Mouse (Mus musculus): Measurements from ENCODE around the gene Adora3.

The Adora3 gene

DNA sequence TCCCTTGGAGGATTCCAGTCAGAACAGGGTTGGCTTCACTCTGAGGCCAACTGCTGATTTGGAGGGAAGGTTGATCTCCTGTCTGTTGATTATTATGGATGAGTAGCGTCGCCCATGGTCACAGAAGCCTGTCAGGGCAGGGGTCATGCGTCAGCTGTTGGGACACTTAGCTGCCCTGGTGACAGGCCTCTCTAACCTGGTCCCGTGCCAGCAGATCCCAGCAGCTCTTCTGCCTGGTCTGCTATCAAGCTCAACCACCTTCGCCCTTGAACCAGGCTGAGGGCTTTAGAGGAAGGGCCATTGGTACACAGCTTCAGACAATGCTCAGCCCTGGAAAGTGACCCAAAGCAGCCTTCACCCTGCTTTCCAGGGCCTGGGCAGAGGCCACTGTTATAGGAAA is 5.4 kb downstream of the Adora3 start:
- no peak for DNase-seq (ENCODE audit: inconsistent ontology term)

DNA sequence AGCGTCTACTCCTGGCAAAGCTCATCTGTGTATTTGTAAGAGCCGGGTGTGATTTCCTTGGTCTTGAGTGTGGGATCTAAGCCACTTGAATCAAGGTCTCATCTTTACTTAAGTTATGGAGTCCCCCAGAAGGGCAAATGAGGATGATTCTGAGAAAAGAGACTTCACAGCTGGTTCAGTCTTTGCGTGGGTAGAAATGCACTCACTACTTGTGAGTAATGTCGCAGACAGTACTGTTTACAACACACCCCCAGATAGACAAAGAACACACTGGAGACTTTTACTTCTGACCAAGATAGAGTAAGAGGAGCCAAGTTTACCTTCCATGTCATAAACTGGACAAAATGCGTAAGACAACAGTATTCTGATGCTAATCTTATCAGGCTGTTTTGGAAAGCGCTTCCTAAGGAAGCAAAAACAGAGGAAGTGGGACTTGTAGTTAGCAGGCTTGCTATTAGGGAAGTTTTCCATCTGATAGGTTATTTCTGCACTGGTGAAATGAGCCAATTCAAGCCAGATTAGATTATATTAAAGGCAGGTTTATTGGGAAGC is 6.7 kb downstream of the Adora3 start:
- DNase-seq (ENCODE audit: inconsistent ontology term) = no peak

DNA sequence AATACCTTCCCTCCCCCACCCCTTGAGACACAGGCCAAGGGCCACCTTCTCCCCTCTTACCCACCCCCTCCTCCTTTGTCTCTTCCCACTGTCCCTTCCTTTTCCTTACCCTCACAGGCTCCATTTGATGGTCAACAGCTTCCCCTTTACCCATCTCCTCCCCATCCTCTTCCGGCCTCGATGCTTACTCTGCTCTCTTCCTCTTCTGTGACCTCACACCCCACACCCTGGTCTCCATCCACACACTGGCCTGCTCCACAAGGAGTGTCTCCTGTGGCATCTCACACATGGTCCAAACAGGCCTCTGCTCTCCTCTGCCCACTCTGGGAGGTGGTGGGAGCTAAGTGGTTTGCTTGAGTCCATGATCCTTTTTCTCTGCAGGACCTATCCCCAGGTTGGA is 7.3 kb downstream of the Adora3 start:
- no peak for DNase-seq (ENCODE audit: inconsistent ontology term)

DNA sequence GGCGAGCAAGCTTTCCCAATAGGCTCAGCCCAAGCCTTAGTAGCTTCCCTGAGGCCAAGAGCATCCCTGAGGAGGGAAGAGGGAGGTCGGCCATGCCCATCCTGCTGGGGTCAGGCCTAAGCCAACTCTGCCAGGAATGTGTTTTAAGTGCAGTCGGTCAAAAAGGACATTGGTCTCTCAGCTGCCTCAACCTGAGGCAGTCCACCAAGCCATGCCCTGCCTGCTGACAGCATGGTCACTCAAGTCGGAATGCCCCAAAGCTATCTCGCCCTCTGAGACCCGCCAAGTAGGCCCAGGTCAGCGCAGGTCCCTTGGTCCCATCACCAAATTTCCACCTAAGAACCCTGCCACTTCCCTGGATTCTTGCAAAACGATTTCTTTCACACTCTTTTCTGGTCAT is 8.1 kb downstream of the Adora3 start:
- no peak for DNase-seq (ENCODE audit: inconsistent ontology term)

DNA sequence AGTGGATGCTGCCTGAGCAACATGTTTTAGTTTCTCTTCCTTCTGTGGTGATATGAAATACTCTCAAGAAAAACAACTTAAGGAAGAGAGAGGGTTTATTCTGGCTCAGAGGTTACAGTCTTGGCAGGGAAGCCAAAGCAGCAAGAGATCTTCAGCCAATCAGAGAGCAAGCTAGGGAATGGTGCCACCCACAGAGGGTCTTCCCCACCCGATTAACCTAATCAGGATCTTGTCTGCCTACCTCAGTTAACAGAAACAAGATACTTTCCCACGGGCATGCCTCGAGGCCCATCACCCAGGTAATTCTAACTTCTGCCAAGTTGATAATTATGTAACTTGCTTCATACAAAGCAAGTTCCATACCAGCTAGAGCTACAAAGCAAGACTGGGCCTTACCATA is 9.8 kb downstream of the Adora3 start:
- no peak for DNase-seq (ENCODE audit: inconsistent ontology term)

DNA sequence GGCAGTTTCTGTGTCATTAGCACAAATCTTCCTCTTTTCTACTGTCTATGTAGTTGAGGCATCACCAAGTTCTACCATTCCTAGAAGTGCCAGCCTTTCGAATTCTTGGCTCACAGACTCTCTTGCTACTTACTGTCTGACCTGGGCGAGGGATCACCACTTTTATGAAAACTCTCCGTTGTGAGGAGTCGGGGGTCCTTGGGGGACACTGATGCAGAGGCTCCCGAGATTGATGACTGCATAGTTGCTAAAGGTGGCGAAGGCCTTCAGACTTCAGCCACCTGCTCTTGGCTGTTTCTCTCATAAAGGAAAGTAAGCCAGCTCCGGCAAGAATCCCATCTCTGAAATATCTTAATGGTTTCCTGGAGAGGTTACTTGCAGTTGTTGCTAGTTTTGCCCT is 11.4 kb downstream of the Adora3 start:
- no peak for DNase-seq (ENCODE audit: inconsistent ontology term)

DNA sequence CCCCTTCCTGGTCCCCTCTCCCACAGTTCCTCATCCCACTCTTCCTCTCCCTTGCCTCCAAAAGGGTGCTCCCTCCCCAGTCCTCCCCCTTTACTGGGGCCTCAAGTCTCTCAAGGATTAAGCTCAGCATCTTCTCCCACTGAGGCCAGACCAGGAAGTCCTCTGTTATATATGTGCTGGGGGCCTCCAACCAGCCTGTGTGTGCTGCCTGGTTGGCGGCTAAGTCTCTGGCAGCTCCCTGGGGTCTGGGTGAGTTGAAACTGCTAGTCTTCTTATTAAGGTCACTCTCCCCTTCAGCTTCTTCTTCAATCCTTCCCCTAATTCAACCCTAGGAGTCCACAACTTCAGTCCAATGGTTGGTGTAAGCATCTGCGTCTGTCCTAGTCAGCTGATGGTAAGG is 12.5 kb downstream of the Adora3 start:
- DNase-seq (ENCODE audit: inconsistent ontology term) = no peak

DNA sequence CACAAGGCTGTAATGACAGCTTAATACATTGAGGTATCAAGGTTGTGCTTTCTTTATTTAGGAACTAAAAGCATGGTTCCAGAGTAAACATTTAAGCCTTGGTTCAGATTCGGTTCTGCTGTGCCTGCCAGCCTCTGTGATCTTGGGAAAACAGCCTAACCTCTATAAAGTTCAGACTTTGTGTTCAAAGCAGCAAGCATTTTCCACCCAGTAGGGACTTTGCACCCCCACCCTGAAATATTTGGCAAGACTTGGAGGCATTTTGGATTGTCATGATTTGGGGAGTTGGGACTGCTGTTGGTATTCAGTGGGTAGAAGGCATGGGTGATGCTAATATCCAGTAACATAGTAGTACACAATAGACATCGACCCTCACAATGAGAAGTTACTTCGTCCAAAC is 18.3 kb downstream of the Adora3 start:
- DNase-seq (ENCODE audit: inconsistent ontology term) = no peak

DNA sequence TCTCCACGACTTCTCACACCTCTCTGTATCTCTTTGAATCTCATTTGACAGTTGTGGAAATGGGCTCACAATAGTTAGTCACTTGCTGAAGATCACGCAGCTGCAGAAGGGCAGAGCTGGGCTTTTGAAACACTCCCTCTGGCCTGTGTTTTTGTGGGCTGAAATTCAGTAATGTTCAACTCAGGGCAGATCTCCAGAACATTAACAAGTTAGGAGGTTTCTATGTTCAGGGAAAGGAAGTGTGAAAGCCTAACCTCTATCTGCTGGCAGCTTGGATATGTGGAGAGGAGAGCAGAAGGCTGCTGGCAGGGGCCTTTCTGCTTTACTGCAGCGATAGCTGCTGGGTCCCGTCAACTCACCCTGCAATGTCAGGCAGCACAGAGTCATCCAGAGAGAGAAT is 19.6 kb downstream of the Adora3 start:
- no peak for DNase-seq (ENCODE audit: inconsistent ontology term)

DNA sequence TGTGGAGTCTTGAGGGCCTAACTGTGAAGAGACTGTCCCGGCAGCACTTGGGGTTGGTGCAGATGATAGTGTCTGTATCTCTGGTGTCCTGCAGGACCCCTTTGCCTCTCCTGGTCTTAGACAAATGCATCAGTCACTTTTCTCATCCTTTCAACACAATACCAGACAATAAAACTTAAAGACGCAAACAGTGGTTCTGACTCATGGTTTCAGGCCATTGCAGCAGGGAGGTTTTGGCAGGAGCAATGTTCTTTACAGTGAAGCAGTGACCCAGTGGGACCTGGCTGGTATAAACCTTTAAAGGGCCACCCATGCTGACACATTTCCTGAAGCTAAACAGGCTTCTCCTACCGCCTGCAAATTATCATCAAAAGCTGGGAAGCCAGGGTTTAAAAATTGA is 20.5 kb downstream of the Adora3 start:
- no peak for DNase-seq (ENCODE audit: inconsistent ontology term)

DNA sequence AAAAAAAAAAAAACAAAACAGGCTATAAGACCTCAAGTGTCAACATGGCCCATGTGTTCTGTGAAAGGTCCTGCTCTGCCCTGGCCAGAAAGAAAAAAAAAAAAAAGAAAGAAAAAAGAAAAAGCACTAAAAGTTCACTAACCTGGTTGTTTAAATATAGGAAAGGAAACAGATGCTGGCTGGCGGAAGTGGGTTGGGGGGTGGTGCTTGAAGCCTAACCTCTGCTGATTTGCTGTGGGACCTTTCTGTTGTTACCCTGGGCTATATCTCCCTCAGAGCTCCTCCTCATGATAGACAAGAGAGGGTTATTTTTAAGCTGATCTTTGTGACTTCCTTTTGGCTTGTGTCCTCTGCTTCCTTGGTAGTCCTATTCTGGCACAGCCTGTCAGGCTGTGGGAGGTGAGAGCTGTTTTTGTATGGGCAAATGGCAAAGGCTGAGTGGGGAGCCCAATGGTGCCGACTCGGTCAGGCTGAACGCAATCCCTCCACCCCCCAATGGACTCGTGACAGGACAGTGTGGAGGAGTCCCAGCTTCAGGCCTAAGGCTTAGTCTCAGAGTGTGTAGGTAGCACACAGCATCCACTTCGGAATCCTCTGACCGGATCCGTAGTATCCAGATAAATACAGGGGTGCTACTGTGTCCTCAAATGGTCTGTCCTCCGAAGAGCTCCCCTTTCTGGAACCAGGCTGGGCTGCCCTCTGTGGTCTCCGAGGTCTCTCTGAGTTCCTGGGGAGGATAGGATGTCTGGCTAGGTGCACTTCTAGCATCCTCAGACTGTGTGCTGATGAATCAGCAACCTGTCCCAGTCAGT is 21.3 kb downstream of the Adora3 start:
- DNase-seq (ENCODE audit: inconsistent ontology term) = no peak

DNA sequence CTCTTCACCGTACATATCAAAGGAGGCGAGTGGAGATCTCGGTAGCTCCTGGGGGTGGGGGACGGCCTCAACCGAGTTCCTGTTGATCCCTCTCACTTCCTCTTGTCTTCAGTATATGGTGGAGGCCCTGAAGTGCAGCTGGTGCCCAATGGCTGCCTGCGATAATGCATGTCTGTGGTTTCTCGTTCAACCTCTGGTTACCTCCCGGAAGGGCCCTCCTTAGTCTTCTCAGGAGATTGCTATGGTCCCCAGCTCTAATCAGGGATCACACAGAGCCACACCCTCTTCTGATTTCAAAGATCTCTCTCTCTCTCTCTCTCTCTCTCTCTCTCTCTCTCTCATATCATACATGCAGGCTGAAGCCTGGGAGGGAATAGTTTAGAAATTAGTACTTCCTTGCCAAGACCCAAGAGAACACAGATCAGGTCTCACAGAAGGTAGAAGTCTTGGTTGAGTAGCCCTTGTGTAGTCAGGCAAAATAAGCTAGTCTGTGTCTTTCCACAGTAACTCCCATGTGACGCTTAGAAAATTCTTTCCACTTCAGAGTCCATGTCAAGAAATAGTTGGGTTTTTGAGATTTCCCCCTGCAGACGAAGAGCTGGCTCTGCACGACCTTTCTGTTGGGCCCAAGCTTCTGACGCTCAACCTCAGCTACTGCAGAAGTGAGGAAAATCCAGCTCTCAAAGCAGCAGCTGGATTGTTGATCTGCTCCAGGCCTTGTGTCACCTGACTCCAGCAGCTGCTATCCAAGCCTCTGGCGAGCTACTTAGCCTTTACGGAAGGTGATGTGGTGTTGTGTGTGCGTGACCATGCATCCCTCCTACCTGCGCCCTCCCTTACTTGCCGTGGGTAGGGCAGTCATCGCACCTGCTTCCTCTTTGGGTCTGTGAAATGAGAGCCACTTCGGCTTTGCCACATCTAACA is 22.2 kb downstream of the Adora3 start:
- no peak for DNase-seq (ENCODE audit: inconsistent ontology term)

DNA sequence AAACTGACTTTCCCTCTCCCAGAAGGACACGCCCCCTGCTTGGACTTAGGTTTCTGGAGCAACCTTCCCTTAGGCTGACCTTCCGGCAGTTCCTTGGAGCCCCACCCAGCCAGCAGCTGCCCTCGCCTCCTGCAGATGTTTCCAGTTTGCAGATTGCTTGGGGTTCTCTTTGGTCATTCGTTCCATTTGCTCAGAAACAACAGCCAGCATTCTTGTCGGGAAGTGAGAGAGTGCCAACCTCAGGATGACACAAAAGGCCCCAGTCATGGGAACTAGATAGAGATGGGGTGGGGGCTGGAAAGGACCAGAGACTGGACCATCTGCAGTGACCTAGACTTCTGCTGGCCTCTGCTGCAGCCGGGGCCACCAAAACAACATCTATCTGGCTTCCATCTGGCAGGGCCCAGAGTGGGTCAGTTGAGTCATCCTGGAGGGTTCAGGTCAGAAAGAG is 23.3 kb downstream of the Adora3 start:
- peak; percentile 53 for DNase-seq (ENCODE audit: inconsistent ontology term)

DNA sequence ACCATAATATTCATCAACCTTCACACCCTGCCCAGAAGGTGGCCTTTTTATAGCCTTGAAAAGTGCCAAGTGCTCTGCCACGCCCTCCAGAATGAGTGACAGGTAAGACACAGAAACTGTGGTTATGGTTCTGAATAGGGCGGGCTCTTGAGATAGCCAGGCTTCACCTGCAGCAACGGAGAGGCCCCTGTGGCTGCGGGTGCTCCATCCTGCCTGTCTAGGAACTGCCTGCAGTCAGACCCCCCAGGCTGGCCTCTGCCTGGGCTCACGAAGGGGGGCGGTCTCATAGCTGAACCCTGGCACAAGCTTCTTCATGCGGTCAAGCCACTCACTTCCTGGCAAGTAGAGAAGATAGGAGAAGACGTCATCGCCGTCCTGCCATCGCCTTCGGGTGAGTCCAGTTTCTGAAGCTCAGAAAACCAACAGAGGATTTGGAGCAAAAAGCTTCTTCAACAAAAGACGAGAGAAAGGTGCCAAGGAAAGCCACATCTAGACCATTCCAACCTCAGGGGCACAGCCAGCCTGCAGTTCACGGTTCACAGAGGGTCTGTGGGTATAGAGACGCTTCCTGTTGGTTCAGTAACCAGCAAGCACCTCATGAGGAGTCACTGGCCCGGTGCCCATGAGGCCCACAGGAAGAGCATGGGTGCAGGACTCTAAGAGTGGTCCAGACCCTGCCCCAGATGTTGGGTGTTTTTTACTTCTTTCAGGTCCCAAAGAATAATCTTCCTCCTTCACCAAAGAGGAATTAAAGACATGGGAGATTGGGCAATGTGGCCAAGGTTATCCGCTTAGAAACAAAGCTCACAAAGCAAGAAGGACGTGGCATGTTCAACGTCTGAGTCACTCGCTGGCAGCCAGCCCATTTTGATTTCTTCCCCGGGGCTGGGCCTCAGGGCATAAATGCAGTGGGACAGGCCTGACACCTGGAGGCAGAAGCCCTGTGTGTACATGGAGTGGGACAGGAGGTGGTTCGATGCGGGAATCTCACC is 24.2 kb downstream of the Adora3 start:
- DNase-seq (ENCODE audit: inconsistent ontology term) = peak; percentile 95

DNA sequence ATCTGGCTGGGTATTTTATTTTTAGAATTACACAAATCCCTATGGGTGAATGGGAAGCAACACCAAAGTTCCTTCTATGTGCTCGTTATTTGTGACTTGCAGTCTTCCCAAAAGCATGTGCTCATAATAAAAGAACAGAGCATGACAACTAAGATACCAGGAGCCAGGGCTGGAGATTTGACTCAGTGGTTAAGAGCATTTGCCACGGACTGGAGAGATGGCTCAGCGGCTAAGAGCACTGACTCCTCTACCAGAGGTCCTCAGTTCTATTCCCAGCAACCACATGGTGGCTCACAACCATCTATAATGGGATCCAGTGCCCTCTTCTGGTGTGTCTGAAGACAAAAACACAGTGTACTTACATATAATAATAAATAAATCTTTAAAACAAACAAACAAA is 26.2 kb downstream of the Adora3 start:
- no peak for DNase-seq (ENCODE audit: inconsistent ontology term)

DNA sequence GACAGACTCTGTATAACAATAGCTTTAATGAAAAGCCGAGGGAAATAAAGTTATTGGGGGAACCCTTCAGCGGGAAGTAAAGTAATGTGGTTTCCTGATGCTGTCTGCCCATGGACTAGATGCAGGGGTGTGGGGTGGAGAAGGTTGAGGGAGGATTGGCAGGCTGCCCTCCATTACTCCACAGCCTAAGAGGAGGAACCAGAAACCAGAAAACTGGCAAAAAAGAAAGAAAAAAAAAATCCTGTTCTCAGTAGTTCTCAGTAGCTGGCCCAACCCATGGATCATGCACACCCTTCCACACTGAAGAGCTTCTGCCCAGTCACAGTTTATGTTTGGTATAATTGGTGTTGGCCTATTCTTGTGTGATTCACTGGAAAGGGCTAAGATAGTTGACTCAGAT is 27.7 kb downstream of the Adora3 start:
- DNase-seq (ENCODE audit: inconsistent ontology term) = peak; percentile 51

DNA sequence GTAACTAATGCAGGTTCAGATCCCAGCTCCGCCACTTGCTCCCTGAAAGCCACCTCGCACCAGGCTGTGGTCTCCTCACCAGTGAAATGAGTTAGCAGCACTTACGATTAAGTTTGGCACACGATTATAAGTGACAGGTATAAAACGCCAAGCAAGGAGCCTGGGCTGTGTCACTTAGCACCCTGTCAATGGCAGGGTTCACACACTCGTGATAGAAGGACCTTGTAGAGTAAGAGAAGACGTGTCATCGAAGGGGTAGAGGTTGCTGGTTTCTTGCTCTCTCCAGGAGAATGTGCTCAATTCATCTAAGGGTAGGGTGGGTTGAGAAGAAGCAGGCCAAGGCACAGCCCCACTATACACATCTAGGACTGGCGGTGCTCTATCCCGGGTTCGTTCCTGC is 28.2 kb downstream of the Adora3 start:
- no peak for DNase-seq (ENCODE audit: inconsistent ontology term)

DNA sequence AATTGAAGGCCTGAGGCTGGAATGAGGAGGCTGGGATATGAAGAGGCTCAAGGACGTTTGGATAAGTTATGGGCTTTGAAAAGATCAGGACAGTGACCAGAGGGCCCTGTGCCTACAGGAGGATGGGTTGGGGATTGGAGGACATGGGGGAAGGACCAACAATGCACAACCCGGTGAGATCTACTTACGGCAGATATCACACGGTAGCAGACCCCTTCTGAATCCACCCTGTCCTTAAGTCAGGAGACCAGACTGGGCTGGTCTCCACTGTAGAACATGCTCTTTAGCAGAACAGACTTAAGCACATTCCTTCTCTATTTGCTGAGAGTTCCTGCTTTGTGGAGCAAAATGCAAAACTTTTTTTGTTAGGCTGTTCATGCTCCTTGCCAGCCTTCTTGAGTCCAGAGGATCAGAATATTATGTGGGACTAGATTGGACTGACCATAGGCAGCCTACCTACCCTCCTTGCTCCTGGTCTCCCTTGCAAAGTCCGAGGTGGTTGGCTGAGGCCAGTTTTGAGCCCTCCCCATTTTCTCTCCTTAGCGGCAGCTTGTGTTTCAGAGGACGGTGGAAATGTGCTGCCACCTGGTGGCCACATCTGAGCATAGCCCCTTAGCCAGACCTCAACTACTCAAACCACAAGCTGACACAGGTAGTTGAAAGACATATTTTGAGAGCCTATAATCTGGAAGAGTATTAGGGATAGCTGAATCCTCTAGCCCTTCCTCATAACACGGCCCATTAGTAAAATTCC is 28.9 kb downstream of the Adora3 start:
- DNase-seq (ENCODE audit: inconsistent ontology term) = peak; percentile 76

DNA sequence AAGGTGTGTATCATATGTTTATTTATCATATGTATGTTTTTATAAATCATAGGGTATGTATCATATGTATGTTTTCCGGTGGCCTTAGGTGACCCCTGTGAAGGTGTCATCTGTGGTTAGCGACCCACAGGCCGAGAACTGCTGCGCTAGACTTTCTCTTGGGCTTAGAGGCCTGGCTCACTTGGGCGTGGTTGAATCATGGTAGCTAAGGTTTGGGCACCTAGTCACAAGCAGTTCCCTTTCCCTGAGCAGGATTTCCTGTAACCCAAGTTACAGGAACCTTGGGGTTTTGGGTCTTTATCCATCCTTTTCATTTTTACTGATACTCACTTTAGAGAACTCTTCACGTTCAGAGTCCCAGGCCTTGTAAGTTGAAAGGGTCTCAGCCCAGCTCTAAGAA is 29.6 kb downstream of the Adora3 start:
- no peak for DNase-seq (ENCODE audit: inconsistent ontology term)

DNA sequence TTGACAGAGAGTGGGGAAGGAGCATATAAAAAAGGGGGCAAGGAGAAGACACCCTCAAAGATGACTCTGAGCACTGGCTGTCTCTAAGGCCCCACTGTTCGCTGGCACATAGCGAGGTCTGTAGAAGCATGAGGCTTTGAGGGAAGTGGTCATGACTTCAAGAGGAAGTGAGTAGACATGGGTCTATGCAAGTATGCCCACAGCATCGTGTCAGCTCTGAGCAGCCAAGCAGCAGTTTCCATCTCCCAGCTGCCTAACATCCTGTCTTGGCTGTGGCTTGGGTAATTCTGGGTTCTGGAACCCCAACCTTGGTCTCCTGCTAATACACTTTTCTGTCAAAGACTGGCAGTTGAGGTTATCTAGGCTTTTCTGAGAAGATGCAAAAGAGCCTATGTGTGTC is 30.1 kb downstream of the Adora3 start:
- no peak for DNase-seq (ENCODE audit: inconsistent ontology term)

DNA sequence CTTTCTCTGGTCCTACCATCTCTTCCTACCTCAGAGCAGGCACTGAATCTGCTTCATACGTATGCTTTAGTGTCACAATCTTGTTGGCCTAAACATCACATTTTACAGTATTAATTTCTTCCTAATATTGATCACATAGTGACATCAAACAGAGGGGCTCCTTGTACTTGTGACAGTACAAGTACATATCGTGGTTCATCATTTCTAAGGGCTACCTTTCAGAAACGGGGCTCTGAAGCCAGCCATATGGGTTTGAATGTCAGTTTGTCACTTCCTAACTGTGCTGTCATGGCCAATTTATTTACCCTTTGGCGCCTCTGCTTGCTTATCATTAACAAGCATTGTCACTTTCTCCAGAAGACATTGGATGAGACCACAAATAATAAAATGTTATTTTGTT is 30.8 kb downstream of the Adora3 start:
- no peak for DNase-seq (ENCODE audit: inconsistent ontology term)

All from Muller cell, postnatal 12 days (primary cell).